Mouse (Mus musculus): ENCODE results near the gene Asb6. TPM values are rescaled to one million over a fixed set of nuclear protein-coding genes. Genes with fewer than 3 reads are reported as not detected.

Gene Asb6
- polyA plus RNA-seq, 1 experiment from 2014 or later, result 26.1 TPM

- no peaks in the 10 kb centered on the region for H3K9me3 ChIP-seq (ENCODE audit: low read length)
- DNase-seq (ENCODE audit: low spot score) (no peak), ATAC-seq (no peak)
- no peak overlapping the region for H3K4me3 ChIP-seq (ENCODE audit: low read depth, low read length)
- TF ChIP-seq CTCF (IDR thresholded peaks at IDR 0.05), result no peak
- no peak for TF ChIP-seq EP300 (IDR thresholded peaks at IDR 0.05)
- WGBS, result 22% methylated on average over 10 of the region's 10 CpGs
- H3K27me3 ChIP-seq (replicated peaks; ENCODE audit: insufficient read depth, low read length), result peaks cover 15% of the 10 kb centered on the region; the same call in 1 of the 2 replicates
- no peaks in the 10 kb centered on the region for H3K36me3 ChIP-seq (ENCODE audit: insufficient read depth, low read length)
- H3K9ac ChIP-seq (replicated peaks; ENCODE audit: low read depth), result no peak overlapping the region
- H3K4me2 ChIP-seq (replicated peaks; ENCODE audit: low read depth, low read length), result no peak overlapping the region
- H3K27ac ChIP-seq (ENCODE audit: low read length), result no peak overlapping the region
- H3K4me1 ChIP-seq (ENCODE audit: insufficient read depth, low read depth, low read length), result no peaks in the 10 kb centered on the region
Measured at GRCm38 (mm10) chr2:30842615-30843014, 12.5 kb upstream of the Asb6 start.

- Histone ChIP-seq H3K4me1 (ENCODE audit: insufficient read depth, low read depth, low read length) (no peaks in the 10 kb centered on the region), H3K9ac (replicated peaks; ENCODE audit: low read depth) (no peak overlapping the region), H3K9me3 (ENCODE audit: low read length) (no peaks in the 10 kb centered on the region), H3K4me3 (ENCODE audit: low read depth, low read length) (no peak overlapping the region), H3K36me3 (ENCODE audit: insufficient read depth, low read length) (no peaks in the 10 kb centered on the region), H3K27me3 (replicated peaks; ENCODE audit: insufficient read depth, low read length) (no peaks in the 10 kb centered on the region), H3K27ac (ENCODE audit: low read length) (no peak overlapping the region), H3K4me2 (replicated peaks; ENCODE audit: low read depth, low read length) (no peak overlapping the region)
- 23% methylated on average over 21 of the region's 21 CpGs for WGBS
- no peak for ATAC-seq
- TF ChIP-seq EP300 (IDR thresholded peaks at IDR 0.05) (no peak), CTCF (IDR thresholded peaks at IDR 0.05) (no peak)
- DNase-seq (ENCODE audit: low spot score), result no peak
Measured at GRCm38 (mm10) chr2:30836238-30836990, 6.3 kb upstream of the Asb6 start.

GRCm38 (mm10) chr2:30834373-30835022 lies 4.4 kb upstream of the Asb6 start, which contains the start of gene Prrx2:
Gene Prrx2 (plus strand): TSS chr2:30834972.
- TF ChIP-seq CTCF (IDR thresholded peaks at IDR 0.05), result no peak
- no peak for TF ChIP-seq EP300 (IDR thresholded peaks at IDR 0.05)
- Histone ChIP-seq H3K27me3 (replicated peaks; ENCODE audit: insufficient read depth, low read length) (no peaks in the 10 kb centered on the region), H3K36me3 (ENCODE audit: insufficient read depth, low read length) (no peaks in the 10 kb centered on the region), H3K27ac (ENCODE audit: low read length) (no peak within 1 kb of the TSS), H3K4me2 (replicated peaks; ENCODE audit: low read depth, low read length) (no peak within 1 kb of the TSS), H3K9ac (replicated peaks; ENCODE audit: low read depth) (no peak within 1 kb of the TSS), H3K4me3 (ENCODE audit: low read depth, low read length) (no peak within 1 kb of the TSS), H3K9me3 (ENCODE audit: low read length) (no peaks in the 10 kb centered on the region), H3K4me1 (ENCODE audit: insufficient read depth, low read depth, low read length) (no peaks in the 10 kb centered on the region)
- WGBS, result 63% methylated on average over 8 of the region's 10 CpGs
- no peak for DNase-seq (ENCODE audit: low spot score)
- ATAC-seq, result no peak

- Histone ChIP-seq H3K4me2 (replicated peaks; ENCODE audit: low read depth, low read length) (no peak overlapping the region), H3K36me3 (ENCODE audit: insufficient read depth, low read length) (no peaks in the 10 kb centered on the region), H3K9ac (replicated peaks; ENCODE audit: low read depth) (no peak overlapping the region), H3K4me1 (ENCODE audit: insufficient read depth, low read depth, low read length) (no peaks in the 10 kb centered on the region), H3K4me3 (ENCODE audit: low read depth, low read length) (no peak overlapping the region), H3K27ac (ENCODE audit: low read length) (no peak overlapping the region), H3K9me3 (ENCODE audit: low read length) (no peaks in the 10 kb centered on the region), H3K27me3 (replicated peaks; ENCODE audit: insufficient read depth, low read length) (no peaks in the 10 kb centered on the region)
- ATAC-seq, result no peak
- TF ChIP-seq CTCF (IDR thresholded peaks at IDR 0.05) (no peak), EP300 (IDR thresholded peaks at IDR 0.05) (no peak)
- 51% methylated on average over 5 of the region's 5 CpGs for WGBS
- DNase-seq (ENCODE audit: low spot score), result no peak
Measured at GRCm38 (mm10) chr2:30833644-30834043, 3.5 kb upstream of the Asb6 start.

- WGBS, result 38% methylated on average over 5 of the region's 5 CpGs
- peak; percentile 19 for DNase-seq (ENCODE audit: low spot score)
Measured at GRCm38 (mm10) chr2:30829315-30829714, 818 bp downstream of the Asb6 start.

GRCm38 (mm10) chr2:30827749-30828475 lies 2.2 kb downstream of the Asb6 start:
- TF ChIP-seq EP300 (IDR thresholded peaks at IDR 0.05) (peak; percentile 26; the same call in 1 of the 2 replicates), CTCF (IDR thresholded peaks at IDR 0.05) (peak; percentile 95)
- H3K27ac ChIP-seq (ENCODE audit: low read length), result peak overlapping the region; percentile 77
- H3K9me3 ChIP-seq (ENCODE audit: low read length), result no peaks in the 10 kb centered on the region
- H3K9ac ChIP-seq (replicated peaks; ENCODE audit: low read depth), result peak overlapping the region; percentile 85
- DNase-seq (ENCODE audit: low spot score) (peak; percentile 96), ATAC-seq (peak; percentile 91)
- H3K27me3 ChIP-seq (replicated peaks; ENCODE audit: insufficient read depth, low read length), result no peaks in the 10 kb centered on the region
- peaks cover 7% of the 10 kb centered on the region for H3K4me1 ChIP-seq (ENCODE audit: insufficient read depth, low read depth, low read length)
- peak overlapping the region; percentile 93 for H3K4me3 ChIP-seq (ENCODE audit: low read depth, low read length)
- peaks cover 25% of the 10 kb centered on the region for H3K36me3 ChIP-seq (ENCODE audit: insufficient read depth, low read length)
- H3K4me2 ChIP-seq (replicated peaks; ENCODE audit: low read depth, low read length), result peak overlapping the region; percentile 84
- under 1% methylated on average over 63 of the region's 63 CpGs for WGBS

More at GRCm38 (mm10) chr2:30829315-30829714, 818 bp downstream of the Asb6 start:
- H3K27me3 ChIP-seq (replicated peaks; ENCODE audit: insufficient read depth, low read length), result no peaks in the 10 kb centered on the region
- H3K4me3 ChIP-seq (ENCODE audit: low read depth, low read length), result no peak overlapping the region
- ATAC-seq, result no peak
- peaks cover 12% of the 10 kb centered on the region for H3K36me3 ChIP-seq (ENCODE audit: insufficient read depth, low read length)
- H3K9ac ChIP-seq (replicated peaks; ENCODE audit: low read depth), result no peak overlapping the region
- peaks cover 7% of the 10 kb centered on the region for H3K4me1 ChIP-seq (ENCODE audit: insufficient read depth, low read depth, low read length)
- H3K27ac ChIP-seq (ENCODE audit: low read length), result no peak overlapping the region
- no peak overlapping the region for H3K4me2 ChIP-seq (replicated peaks; ENCODE audit: low read depth, low read length)
- TF ChIP-seq CTCF (IDR thresholded peaks at IDR 0.05) (peak; percentile 71), EP300 (IDR thresholded peaks at IDR 0.05) (no peak)
- H3K9me3 ChIP-seq (ENCODE audit: low read length), result no peaks in the 10 kb centered on the region

Measured in lung, postnatal 0 days (tissue).